Mouse (Mus musculus): ENCODE results near the gene Mosmo. TPM values are rescaled to one million over a fixed set of nuclear protein-coding genes. Genes with fewer than 3 reads are reported as not detected.

Gene Mosmo
- 24.1 and 25.7 TPM in 2 replicates for polyA plus RNA-seq (2012; rRNA removed)

DNA sequence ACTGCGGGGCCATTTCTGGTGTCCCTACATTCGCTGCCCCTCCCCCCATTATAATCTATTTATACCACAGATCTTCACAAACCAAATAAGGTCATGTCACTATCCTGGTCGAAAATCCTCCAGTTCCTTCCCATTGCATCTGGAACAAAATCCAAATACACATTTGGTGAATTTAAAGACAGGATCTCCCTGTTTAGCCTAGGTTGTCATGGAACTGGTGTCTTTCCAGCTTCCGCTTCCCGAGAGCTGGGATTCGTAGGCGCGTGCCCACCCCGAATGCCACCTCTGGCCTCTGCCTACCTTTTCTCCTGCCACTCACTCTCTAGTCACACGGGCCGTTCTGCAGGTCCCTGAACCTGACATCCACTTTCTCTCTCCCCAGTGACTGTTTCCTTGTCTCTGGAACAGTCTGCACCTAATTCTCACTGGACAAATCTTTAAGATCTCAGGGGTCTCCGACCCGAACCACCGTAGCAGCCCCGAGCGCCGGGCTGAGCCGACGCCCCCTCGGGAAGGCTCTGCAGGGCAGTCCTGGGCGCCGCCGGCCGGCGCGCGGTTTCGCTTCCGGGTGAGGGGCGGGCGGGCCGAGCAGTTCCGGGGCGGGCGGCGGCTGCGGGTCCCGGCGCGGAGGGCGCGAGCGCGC is at the start of gene Mosmo:
Mosmo (plus strand) TSS at position 618 of the 643 bp plus-strand sequence.

DNA sequence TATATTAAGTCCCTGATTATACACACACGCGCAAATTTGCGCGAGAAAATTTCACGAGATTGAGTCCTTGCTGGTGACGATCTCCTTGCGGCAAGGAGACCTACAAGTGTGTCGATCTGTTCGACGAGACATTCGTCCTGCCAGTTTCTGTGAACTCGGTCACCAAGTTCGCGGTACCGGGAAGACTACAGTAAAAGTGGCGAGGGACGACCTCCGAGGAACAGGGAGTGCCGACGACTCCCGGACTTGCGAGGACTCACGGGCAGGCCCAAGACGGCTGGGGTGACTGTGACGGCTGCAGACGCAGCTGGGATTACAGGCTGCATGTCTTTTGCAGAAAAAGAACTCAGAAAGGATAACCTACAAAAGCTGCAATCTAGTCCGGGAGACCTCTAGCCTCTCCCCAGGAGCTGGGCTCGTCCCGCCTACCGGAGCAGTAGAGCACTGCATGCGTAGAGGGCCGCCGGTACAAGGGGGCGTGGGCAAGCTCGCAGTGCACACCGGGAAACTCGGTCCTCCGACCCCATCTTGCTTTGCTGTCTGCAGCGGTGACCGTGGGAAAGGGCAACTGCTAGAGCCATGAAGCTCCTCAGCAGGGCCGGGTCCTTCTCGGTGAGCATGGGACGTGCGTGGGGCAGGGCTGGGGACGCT is 42.6 kb upstream of the Mosmo start, which contains the start of gene Uqcrc2:
Uqcrc2 (plus strand) TSS at position 466 of the 651 bp plus-strand sequence.

DNA sequence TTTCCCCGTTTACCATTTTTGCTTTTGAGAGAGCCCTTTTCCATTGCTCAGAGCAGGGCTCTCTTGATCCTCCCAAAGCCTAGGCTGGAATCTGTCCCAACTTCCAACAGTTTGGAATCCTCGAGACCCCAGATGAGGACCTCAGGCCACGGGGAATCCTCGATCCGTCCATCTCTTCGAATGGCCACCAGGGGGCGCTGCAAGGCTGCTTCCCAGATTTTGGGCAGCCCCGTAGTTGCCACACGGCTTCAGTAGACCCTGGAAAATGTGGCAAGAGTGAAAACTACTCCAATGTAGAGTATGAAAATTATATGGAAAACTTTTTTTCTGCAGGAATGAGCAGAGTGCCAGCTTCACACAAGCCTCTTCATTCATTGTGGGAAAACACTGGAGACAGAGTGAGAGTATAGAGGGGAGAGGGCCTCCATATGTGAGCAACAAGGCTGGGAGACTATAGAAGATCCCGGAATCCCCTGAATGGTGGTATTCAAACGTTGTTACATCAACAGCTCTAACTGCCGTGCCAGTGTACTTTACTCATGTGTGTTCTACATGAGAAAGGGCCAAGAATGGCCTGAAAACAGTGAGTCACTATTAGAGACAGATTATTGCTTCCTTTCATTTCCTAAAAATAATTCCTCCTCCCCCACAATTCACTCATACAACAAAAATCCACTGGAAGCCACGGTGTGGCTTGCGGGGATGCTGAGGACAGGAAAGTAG is 7.1 kb upstream of the Mosmo start, which contains the start of gene Pdzd9:
Pdzd9 (minus strand) TSS at position 191 of the 723 bp plus-strand sequence.

DNA sequence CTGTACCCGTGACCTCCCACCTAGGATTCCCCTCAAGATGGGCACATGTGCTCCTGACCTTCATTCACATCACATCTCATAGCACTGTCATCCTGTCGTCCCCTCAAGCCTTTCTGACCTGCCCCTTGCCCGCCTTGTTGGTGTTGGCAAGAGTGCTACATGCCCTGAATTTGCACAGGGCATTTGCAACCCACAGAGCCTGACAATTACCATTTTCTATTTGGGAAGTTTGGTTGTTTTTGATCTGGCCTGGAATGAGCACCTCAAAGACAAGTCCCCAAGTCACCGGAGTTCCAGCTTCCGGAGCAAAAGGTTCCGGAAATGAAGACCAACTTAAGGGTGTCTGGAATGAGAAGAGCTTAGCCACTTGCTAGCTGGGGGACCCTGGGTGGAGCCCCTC is 61.6 kb downstream of the Mosmo start, which contains the start of gene Vwa3a:
Vwa3a (plus strand) TSS at position 301 of the 400 bp plus-strand sequence.

Other genes with a start within 250 kb of the Mosmo start
- gene Uqcrc2, start 42.4 kb upstream of the Mosmo start, polyA plus RNA-seq (2012; rRNA removed): 212 and 243 TPM in 2 replicates
- 0.17 and 0.25 TPM in 2 replicates for gene Pdzd9, start 7.3 kb upstream of the Mosmo start, polyA plus RNA-seq (2012; rRNA removed)
- 3.0 and 4.5 TPM in 2 replicates for gene Vwa3a, start 61.7 kb downstream of the Mosmo start, polyA plus RNA-seq (2012; rRNA removed)
- gene Gm5737, start 134.7 kb downstream of the Mosmo start, polyA plus RNA-seq (2012; rRNA removed): 0.16 and 0.21 TPM in 2 replicates
- gene Eef2k, start 165.2 kb downstream of the Mosmo start, polyA plus RNA-seq (2012; rRNA removed): 40.9 and 46.2 TPM in 2 replicates
- gene Polr3e, start 240.1 kb downstream of the Mosmo start, polyA plus RNA-seq (2012; rRNA removed): 27.0 and 30.9 TPM in 2 replicates